Mouse (Mus musculus) gonadal fat pad, adult 2 months (tissue): ENCODE results near the gene Bach2. TPM values are rescaled to one million over a fixed set of nuclear protein-coding genes. Genes with fewer than 3 reads are reported as not detected.

ENCODE experiments used
- DNase-seq: peaks from one replicate; pipeline ENCODE4 v3.0.0-alpha.2; 2012; ENCODE audit warnings: low read depth
- polyA plus RNA-seq: library from polyadenylated mRNA; depleted of rRNA; stranded (reverse); fragments of >200 nt; gene quantifications from 2 replicates; pipeline ENCODE4 v1.2.3, GENCODE M21; 2012

Bach2 gene
- polyA plus RNA-seq, 1 experiment: 1.7 TPM

- no peak for DNase-seq
Measured at GRCm38 (mm10) chr4:32225191-32225590, 13.4 kb upstream of the Bach2 start.

GRCm38 (mm10) chr4:32227970-32228557 is 10.5 kb upstream of the Bach2 start:
- no peak for DNase-seq

GRCm38 (mm10) chr4:32229266-32229665 is 9.3 kb upstream of the Bach2 start:
- DNase-seq: no peak

GRCm38 (mm10) chr4:32231258-32232055 is 7.1 kb upstream of the Bach2 start:
- DNase-seq: no peak

GRCm38 (mm10) chr4:32235920-32236705 is 2.5 kb upstream of the Bach2 start:
- DNase-seq: no peak

- no peak for DNase-seq
Measured at GRCm38 (mm10) chr4:32238921-32239748, 531 bp downstream of the Bach2 start.

- DNase-seq: no peak
Measured at GRCm38 (mm10) chr4:32239749-32240131, 1.1 kb downstream of the Bach2 start.

GRCm38 (mm10) chr4:32240457-32241030 is 1.9 kb downstream of the Bach2 start:
- DNase-seq: no peak

GRCm38 (mm10) chr4:32241351-32241980 is 2.9 kb downstream of the Bach2 start:
- DNase-seq: no peak

- DNase-seq: no peak
Measured at GRCm38 (mm10) chr4:32242122-32242615, 3.6 kb downstream of the Bach2 start.

GRCm38 (mm10) chr4:32243458-32243857 is 4.9 kb downstream of the Bach2 start:
- DNase-seq: no peak

GRCm38 (mm10) chr4:32244092-32244745 is 5.6 kb downstream of the Bach2 start:
- no peak for DNase-seq

GRCm38 (mm10) chr4:32245586-32245985 is 7.0 kb downstream of the Bach2 start:
- no peak for DNase-seq

- no peak for DNase-seq
Measured at GRCm38 (mm10) chr4:32246020-32246419, 7.4 kb downstream of the Bach2 start.

GRCm38 (mm10) chr4:32246801-32247200 is 8.2 kb downstream of the Bach2 start:
- no peak for DNase-seq

GRCm38 (mm10) chr4:32247463-32248113 is 9.0 kb downstream of the Bach2 start:
- DNase-seq: no peak

GRCm38 (mm10) chr4:32248236-32248635 is 9.6 kb downstream of the Bach2 start:
- DNase-seq: no peak

- no peak for DNase-seq
Measured at GRCm38 (mm10) chr4:32248990-32249393, 10.4 kb downstream of the Bach2 start.

- no peak for DNase-seq
Measured at GRCm38 (mm10) chr4:32249748-32250332, 11.2 kb downstream of the Bach2 start.
